Mouse (Mus musculus) hindbrain, embryonic 11.5 days (tissue): Measurements from ENCODE around the gene Ush1g. TPM values are rescaled to one million over a fixed set of nuclear protein-coding genes. Genes with fewer than 3 reads are reported as not detected.
A peak's percentile ranks its signal among the peaks of the same experiment; 100 is the strongest.

Experiments
- ATAC-seq: fragments of 200-750 bp; cut with Nextera tagmentation; 2 replicates; pipeline ENCODE4 v1.8.0; 2017; ENCODE audit warnings: mild to moderate bottlenecking, moderate TSS enrichment, moderate library complexity; ENCODE audit not compliant: low FRiP score
- DNase-seq: peaks from one replicate; pipeline ENCODE4 v3.0.0-alpha.2; 2015; ENCODE audit warnings: low spot score
- H3K27ac ChIP-seq: fragments of 300-500 bp; sonication (generic); 2 replicates; pipeline ENCODE4 v1.5.1; 2014; ENCODE audit warnings: mild to moderate bottlenecking, low read depth, low read length
- H3K27me3 ChIP-seq: fragments of 300-500 bp; sonication (generic); 2 replicates; pipeline ENCODE4 v1.6.1; 2014; ENCODE audit warnings: mild to moderate bottlenecking, low read length, moderate library complexity, mixed read lengths; ENCODE audit not compliant: control insufficient read depth, insufficient read depth
- H3K36me3 ChIP-seq: fragments of 300-500 bp; sonication (generic); 2 replicates; pipeline ENCODE4 v1.6.1; 2014; ENCODE audit warnings: mild to moderate bottlenecking, low read length, moderate library complexity, mixed read lengths; ENCODE audit not compliant: control insufficient read depth, insufficient read depth
- H3K4me1 ChIP-seq: fragments of 300-500 bp; sonication (generic); replicated peaks from 2 replicates; pipeline ENCODE4 v1.6.1; 2014; ENCODE audit warnings: low read length, mixed read lengths; ENCODE audit not compliant: control insufficient read depth, insufficient read depth
- H3K4me2 ChIP-seq: fragments of 300-500 bp; sonication (generic); replicated peaks from 2 replicates; pipeline ENCODE4 v1.6.1; 2014; ENCODE audit warnings: mild to moderate bottlenecking, low read depth, low read length
- H3K4me3 ChIP-seq: fragments of 300-500 bp; sonication (generic); 2 replicates; pipeline ENCODE4 v1.5.1; 2014; ENCODE audit warnings: low read depth, low read length
- H3K9ac ChIP-seq: fragments of 300-500 bp; sonication (generic); 2 replicates; pipeline ENCODE4 v1.6.1; 2014; ENCODE audit warnings: low read depth, low read length
- H3K9me3 ChIP-seq: fragments of 300-500 bp; sonication (generic); 2 replicates; pipeline ENCODE4 v1.6.1; 2016; ENCODE audit warnings: low read length; ENCODE audit not compliant: control insufficient read depth
- WGBS: fragments of 180-500 bp; shearing (Covaris S2); extraction: QIAGEN DNeasy Blood & Tissue Kit; methylation state at CpG from one replicate; pipeline ENCODE4 v1.1.7; 2014; 5-methylcytosine and 5-hydroxymethylcytosine counted together
- polyA plus RNA-seq: library from polyadenylated mRNA; unstranded; fragments of >200 nt; fragmentation: Nextera tagmentation; extraction: Ambion mirVana; gene quantifications from 2 replicates; pipeline ENCODE4 v1.2.1, GENCODE M21; 2014

Gene Ush1g
- polyA plus RNA-seq, 1 experiment from 2014 or later = 0.05 TPM

GRCm38 (mm10) chr11:115359293-115359692 is 37.5 kb upstream of the Ush1g start:
- H3K9me3 ChIP-seq = no peaks in the 10 kb centered on the region

GRCm38 (mm10) chr11:115358468-115358867 is 36.6 kb upstream of the Ush1g start:
- no peak overlapping the region for H3K27ac ChIP-seq
- 18% methylated on average over 5 of the region's 5 CpGs for WGBS
- ATAC-seq (0 out of 2 replicates have a peak, but pooled peaks have one; percentile 41), DNase-seq (peak; percentile 83)
- H3K4me2 ChIP-seq = no peak overlapping the region
- H3K9me3 ChIP-seq = no peaks in the 10 kb centered on the region
- H3K27me3 ChIP-seq = peaks cover 6% of the 10 kb centered on the region
- peaks cover 3% of the 10 kb centered on the region for H3K4me1 ChIP-seq
- H3K9ac ChIP-seq = no peak overlapping the region
- H3K36me3 ChIP-seq = no peaks in the 10 kb centered on the region
- H3K4me3 ChIP-seq = no peak overlapping the region

More at GRCm38 (mm10) chr11:115359293-115359692, 37.5 kb upstream of the Ush1g start:
- H3K9ac ChIP-seq = peak overlapping the region; percentile 11; the same call in 1 of the 2 replicates
- H3K4me2 ChIP-seq = no peak overlapping the region
- DNase-seq = no peak
- H3K27ac ChIP-seq = peak overlapping the region; percentile 24; the same call in 1 of the 2 replicates
- peak; percentile 12; the same call in 1 of the 2 replicates for ATAC-seq
- H3K36me3 ChIP-seq = no peaks in the 10 kb centered on the region
- peaks cover 6% of the 10 kb centered on the region for H3K27me3 ChIP-seq
- H3K4me3 ChIP-seq = no peak overlapping the region
- 49% methylated on average over 3 of the region's 3 CpGs for WGBS
- peaks cover 3% of the 10 kb centered on the region for H3K4me1 ChIP-seq

- peak; percentile 90 for DNase-seq
- 10% methylated on average over 8 of the region's 8 CpGs for WGBS
- no peaks in the 10 kb centered on the region for H3K36me3 ChIP-seq
- H3K9me3 ChIP-seq = no peaks in the 10 kb centered on the region
- no peak overlapping the region for H3K9ac ChIP-seq
- peak; percentile 36; the same call in 1 of the 2 replicates for ATAC-seq
- H3K27ac ChIP-seq = no peak overlapping the region
- peaks cover 6% of the 10 kb centered on the region for H3K27me3 ChIP-seq
- H3K4me2 ChIP-seq = no peak overlapping the region
- H3K4me1 ChIP-seq = no peaks in the 10 kb centered on the region; the same call in none of the 2 replicates
- no peak overlapping the region for H3K4me3 ChIP-seq
Measured at GRCm38 (mm10) chr11:115354183-115354582, 32.3 kb upstream of the Ush1g start.

GRCm38 (mm10) chr11:115353375-115353774 is 31.5 kb upstream of the Ush1g start:
- no peak for DNase-seq
- Histone ChIP-seq H3K27ac (no peak overlapping the region), H3K27me3 (peaks cover 6% of the 10 kb centered on the region), H3K4me1 (no peaks in the 10 kb centered on the region), H3K9ac (no peak overlapping the region), H3K4me2 (no peak overlapping the region), H3K9me3 (no peaks in the 10 kb centered on the region), H3K36me3 (no peaks in the 10 kb centered on the region), H3K4me3 (no peak overlapping the region)
- ATAC-seq = no peak
- WGBS = 89% methylated on average over 5 of the region's 5 CpGs

GRCm38 (mm10) chr11:115349976-115350375 is 28.1 kb upstream of the Ush1g start:
- H3K9me3 ChIP-seq = no peaks in the 10 kb centered on the region
- no peak overlapping the region for H3K9ac ChIP-seq
- H3K36me3 ChIP-seq = no peaks in the 10 kb centered on the region
- 53% methylated on average over 4 of the region's 4 CpGs for WGBS
- H3K27me3 ChIP-seq = peaks cover 2% of the 10 kb centered on the region
- DNase-seq = no peak
- no peak overlapping the region for H3K27ac ChIP-seq
- H3K4me1 ChIP-seq = no peaks in the 10 kb centered on the region
- H3K4me3 ChIP-seq = no peak overlapping the region
- H3K4me2 ChIP-seq = no peak overlapping the region
- no peak for ATAC-seq

GRCm38 (mm10) chr11:115348681-115349248 is 26.9 kb upstream of the Ush1g start:
- 63% methylated on average over 17 of the region's 17 CpGs for WGBS
- Histone ChIP-seq H3K4me2 (no peak overlapping the region), H3K27ac (no peak overlapping the region), H3K4me1 (no peaks in the 10 kb centered on the region), H3K36me3 (no peaks in the 10 kb centered on the region), H3K27me3 (no peaks in the 10 kb centered on the region; the same call in 1 of the 2 replicates), H3K4me3 (no peak overlapping the region), H3K9ac (no peak overlapping the region), H3K9me3 (no peaks in the 10 kb centered on the region)
- no peak for DNase-seq
- no peak for ATAC-seq

- DNase-seq = no peak
- no peaks in the 10 kb centered on the region; the same call in 1 of the 2 replicates for H3K27me3 ChIP-seq
Measured at GRCm38 (mm10) chr11:115345515-115345914, 23.7 kb upstream of the Ush1g start.

GRCm38 (mm10) chr11:115344967-115345366 is 23.1 kb upstream of the Ush1g start:
- 12% methylated on average over 12 of the region's 12 CpGs for WGBS
- H3K36me3 ChIP-seq = no peaks in the 10 kb centered on the region
- H3K4me1 ChIP-seq = no peaks in the 10 kb centered on the region
- H3K9me3 ChIP-seq = no peaks in the 10 kb centered on the region
- H3K9ac ChIP-seq = no peak overlapping the region
- H3K27ac ChIP-seq = no peak overlapping the region
- H3K4me2 ChIP-seq = no peak overlapping the region
- no peak for DNase-seq
- H3K4me3 ChIP-seq = no peak overlapping the region
- no peak for ATAC-seq
- H3K27me3 ChIP-seq = no peaks in the 10 kb centered on the region; the same call in 1 of the 2 replicates

More at GRCm38 (mm10) chr11:115345515-115345914, 23.7 kb upstream of the Ush1g start:
- 53% methylated on average over 7 of the region's 7 CpGs for WGBS
- Histone ChIP-seq H3K4me3 (no peak overlapping the region), H3K9ac (no peak overlapping the region), H3K4me2 (no peak overlapping the region), H3K4me1 (no peaks in the 10 kb centered on the region), H3K27ac (no peak overlapping the region), H3K36me3 (no peaks in the 10 kb centered on the region), H3K9me3 (no peaks in the 10 kb centered on the region)
- ATAC-seq = no peak

- DNase-seq = no peak
- Histone ChIP-seq H3K4me1 (no peaks in the 10 kb centered on the region), H3K9me3 (no peaks in the 10 kb centered on the region), H3K4me2 (no peak overlapping the region), H3K4me3 (no peak overlapping the region), H3K36me3 (no peaks in the 10 kb centered on the region), H3K27ac (no peak overlapping the region), H3K9ac (no peak overlapping the region), H3K27me3 (peaks cover 2% of the 10 kb centered on the region; the same call in 1 of the 2 replicates)
- no peak for ATAC-seq
- WGBS = 75% methylated on average over 6 of the region's 6 CpGs
Measured at GRCm38 (mm10) chr11:115341866-115342265, 20.0 kb upstream of the Ush1g start.
